Mouse (Mus musculus) liver, embryonic 14.5 days (tissue): Measurements from ENCODE around the gene Fut4. TPM values are rescaled to one million over a fixed set of nuclear protein-coding genes. Genes with fewer than 3 reads are reported as not detected.

ENCODE experiments used
- ATAC-seq: fragments of 200-750 bp; cut with Nextera tagmentation; 2 replicates; pipeline ENCODE4 v1.8.0; 2017; ENCODE audit warnings: moderate number of reproducible peaks, mild to moderate bottlenecking, moderate library complexity; ENCODE audit not compliant: insufficient read depth
- DNase-seq, 3 experiments: peaks; one replicate each; pipeline ENCODE4 v3.0.0-alpha.2; 2012 to 2013; ENCODE audit warnings: low read depth in 3 of 3, low spot score in 3 of 3
- H3K27ac ChIP-seq: fragments of 300-500 bp; sonication (generic); 2 replicates; pipeline ENCODE4 v1.5.1; 2014; ENCODE audit warnings: moderate library complexity, mild to moderate bottlenecking, control low read depth, inconsistent platforms
- H3K27me3 ChIP-seq: fragments of 300-500 bp; sonication (generic); 2 replicates; pipeline ENCODE4 v1.6.1; 2014; ENCODE audit warnings: mild to moderate bottlenecking, low read length, moderate library complexity; ENCODE audit not compliant: control insufficient read depth, insufficient read depth
- H3K36me3 ChIP-seq: fragments of 300-500 bp; sonication (generic); replicated peaks from 2 replicates; pipeline ENCODE4 v1.6.1; 2014; ENCODE audit warnings: low read depth; ENCODE audit not compliant: control insufficient read depth, insufficient read depth
- H3K4me1 ChIP-seq, 2 experiments: fragments of 200-500 bp in 1 of 2; fragments of 300-500 bp in 1 of 2; sonication (generic) in 1 of 2; replicated peaks; 2 replicates each; pipeline ENCODE4 v1.6.1; 2012 to 2014; ENCODE audit warnings: antibody characterized with exemption in 1 of 2, inconsistent platforms in 1 of 2, low read length in 1 of 2; ENCODE audit not compliant: control insufficient read depth in 2 of 2, insufficient read depth in 2 of 2
- H3K4me2 ChIP-seq: fragments of 300-500 bp; sonication (generic); 2 replicates; pipeline ENCODE4 v1.6.1; 2014; ENCODE audit warnings: low read depth, mild to moderate bottlenecking, control low read depth, moderate library complexity
- H3K4me3 ChIP-seq, 2 experiments: fragments of 200-500 bp in 1 of 2; fragments of 300-500 bp in 1 of 2; sonication (generic) in 1 of 2; 2 replicates each; pipeline ENCODE4 v1.5.1; 2012 to 2014; ENCODE audit warnings: low read depth in 2 of 2, low read length in 2 of 2, mild to moderate bottlenecking in 2 of 2, control low read depth in 1 of 2, inconsistent platforms in 1 of 2, moderate library complexity in 1 of 2; ENCODE audit not compliant: insufficient read depth in 1 of 2
- H3K9ac ChIP-seq: fragments of 300-500 bp; sonication (generic); replicated peaks from 2 replicates; pipeline ENCODE4 v1.6.1; 2014; ENCODE audit warnings: mild to moderate bottlenecking, control low read depth, moderate library complexity
- H3K9me3 ChIP-seq: fragments of 300-500 bp; sonication (generic); 2 replicates; pipeline ENCODE4 v1.6.1; 2016; ENCODE audit warnings: low read length, mixed read lengths; ENCODE audit not compliant: control insufficient read depth
- CTCF ChIP-seq: IDR thresholded peaks from 2 replicates; pipeline ENCODE4 v1.5.1; 2016; ENCODE audit warnings: antibody characterized with exemption, low read depth, control low read depth
- EP300 ChIP-seq: IDR thresholded peaks from 2 replicates; pipeline ENCODE4 v1.6.1; 2016; ENCODE audit warnings: antibody characterized with exemption, low read depth
- WGBS: fragments of 180-500 bp; shearing (Covaris S2); extraction: QIAGEN DNeasy Blood & Tissue Kit; methylation state at CpG from one replicate; pipeline ENCODE4 v1.1.7; 2014; ENCODE audit not compliant: insufficient replicate concordance; 5-methylcytosine and 5-hydroxymethylcytosine counted together
- polyA plus RNA-seq, 2 experiments: library from polyadenylated mRNA; depleted of rRNA in 1 of 2; stranded (reverse) in 1 of 2; unstranded in 1 of 2; fragments of >200 nt; fragmentation: Nextera tagmentation in 1 of 2; extraction: Ambion mirVana in 1 of 2; gene quantifications; 2 replicates each; pipeline versions ENCODE4 v1.2.1 to v1.2.3; 2012 to 2014

The Fut4 gene
- polyA plus RNA-seq, 2 experiments = 0.37 to 0.39 TPM

DNA sequence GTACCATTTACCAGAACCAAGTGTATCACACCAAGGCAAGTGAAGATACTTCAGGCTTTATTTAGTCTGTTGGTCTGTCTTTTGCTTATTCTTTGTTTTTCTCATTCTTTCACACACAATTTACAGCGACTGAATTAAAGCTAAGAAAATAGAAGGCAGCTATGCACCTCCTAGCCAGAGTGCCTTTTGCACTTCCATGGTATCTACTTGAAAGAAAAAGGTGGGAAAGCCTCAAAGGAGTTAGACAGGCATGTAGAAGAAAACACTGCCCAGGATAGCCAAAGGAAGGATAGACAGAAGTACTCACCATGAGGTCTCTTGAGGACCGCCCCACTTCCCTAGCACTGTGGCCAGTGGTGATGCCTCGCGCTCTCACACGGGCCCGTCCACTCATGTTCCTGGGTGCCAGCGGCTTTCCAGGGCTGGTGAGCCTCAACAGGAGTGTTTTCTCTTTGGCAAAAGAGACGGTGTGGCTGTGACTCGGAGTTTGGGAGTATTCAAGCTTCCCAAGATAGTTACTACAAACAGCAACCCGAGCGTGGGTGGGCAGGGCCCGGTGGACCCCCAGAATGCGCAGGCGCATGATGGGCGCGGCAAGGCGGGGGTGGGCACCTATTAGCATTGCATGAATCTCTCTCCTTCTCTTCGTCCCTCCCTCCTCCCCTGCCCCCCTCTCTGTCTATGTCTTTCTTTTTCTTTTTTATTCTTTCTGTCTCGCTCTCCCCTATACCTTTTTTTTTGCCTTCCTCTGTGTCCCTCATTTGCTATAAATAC lies 11.9 kb downstream of the Fut4 start, which contains the start of gene Piwil4:
TSS of gene Piwil4 (minus strand) at position 583 of the 774 bp plus-strand sequence.
- no peaks in the 10 kb centered on the region for H3K9me3 ChIP-seq
- no peak within 1 kb of the TSS for H3K9ac ChIP-seq
- H3K27ac ChIP-seq = no peak within 1 kb of the TSS
- H3K4me3 ChIP-seq = no peak within 1 kb of the TSS
- H3K36me3 ChIP-seq = no peaks in the 10 kb centered on the region
- H3K4me2 ChIP-seq = no peak within 1 kb of the TSS
- TF ChIP-seq CTCF (no peak), EP300 (no peak)
- no peaks in the 10 kb centered on the region for H3K4me1 ChIP-seq
- 71% methylated on average over 19 of the region's 19 CpGs for WGBS
- DNase-seq = no peak
- ATAC-seq = no peak
- no peaks in the 10 kb centered on the region for H3K27me3 ChIP-seq

DNA sequence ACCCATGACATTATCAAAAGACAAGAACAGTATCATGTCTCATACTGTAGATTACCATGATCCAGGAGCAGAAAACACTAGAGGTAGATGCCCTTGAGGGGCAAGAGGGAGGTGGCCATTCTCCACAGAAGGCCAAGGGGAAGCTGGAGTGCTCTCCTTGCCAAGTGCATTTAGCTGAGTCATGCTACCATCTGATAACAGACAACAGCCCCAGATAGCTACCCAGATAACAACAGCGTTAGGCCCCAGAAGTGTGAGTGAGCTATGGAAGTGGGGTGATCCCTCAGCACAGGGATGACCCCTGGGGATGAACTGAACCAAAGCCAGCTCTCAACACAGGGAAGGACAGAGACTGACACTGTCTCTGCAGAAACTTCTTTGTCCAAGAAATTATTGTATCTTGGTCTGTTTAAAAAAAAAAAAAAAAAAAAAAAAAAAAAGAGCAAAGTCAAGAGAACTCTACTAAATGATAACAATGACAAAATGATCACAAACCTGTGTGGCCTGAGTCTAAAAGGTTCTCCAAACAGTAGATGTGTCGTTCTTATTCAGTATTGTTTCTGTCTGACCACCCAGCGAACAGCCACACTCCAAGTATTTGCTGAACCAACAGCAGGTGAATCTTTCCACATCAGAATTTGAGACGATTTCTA lies 12.6 kb downstream of the Fut4 start:
- no peak for ATAC-seq
- WGBS = 47% methylated on average over 4 of the region's 4 CpGs
- H3K4me3 ChIP-seq = no peak overlapping the region
- no peak overlapping the region for H3K9ac ChIP-seq
- no peaks in the 10 kb centered on the region for H3K27me3 ChIP-seq
- no peak for DNase-seq
- no peaks in the 10 kb centered on the region for H3K36me3 ChIP-seq
- H3K4me2 ChIP-seq = no peak overlapping the region
- no peak overlapping the region for H3K27ac ChIP-seq
- H3K9me3 ChIP-seq = no peaks in the 10 kb centered on the region
- TF ChIP-seq EP300 (no peak), CTCF (no peak)
- H3K4me1 ChIP-seq = no peaks in the 10 kb centered on the region

DNA sequence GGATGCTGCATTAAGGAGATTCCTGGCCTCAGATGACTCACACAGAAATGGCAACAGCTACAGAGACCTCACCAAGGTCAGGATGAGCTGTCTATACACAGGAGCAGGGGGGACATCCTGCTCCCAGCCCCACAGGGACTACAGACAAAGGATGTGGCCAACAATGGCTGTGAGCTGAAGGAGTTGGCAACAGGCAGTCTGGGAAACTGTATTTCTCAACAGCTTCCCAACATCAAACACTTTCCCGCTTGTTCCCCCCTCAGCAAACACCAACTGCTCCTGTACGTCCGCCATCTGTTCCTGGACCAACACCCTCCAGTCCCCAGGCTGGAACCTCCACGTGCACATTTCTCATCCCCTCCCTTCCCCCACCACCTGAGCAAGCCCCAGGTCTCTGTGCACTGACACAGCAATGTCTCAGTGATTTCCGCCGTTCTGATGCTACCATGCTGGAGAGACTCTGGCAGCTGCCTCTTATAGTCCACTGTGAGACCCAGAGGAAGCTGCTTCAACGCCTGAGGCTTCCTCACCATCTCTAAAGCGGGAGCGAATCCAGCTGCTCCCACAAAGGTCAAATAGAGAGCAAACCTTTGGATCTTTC lies 21.2 kb downstream of the Fut4 start:
- no peaks in the 10 kb centered on the region; a peak in 1 of 4 replicates for H3K4me1 ChIP-seq
- no peak for TF ChIP-seq EP300
- TF ChIP-seq CTCF = no peak
- no peaks in the 10 kb centered on the region for H3K27me3 ChIP-seq
- H3K4me2 ChIP-seq = no peak overlapping the region
- 46% methylated on average over 9 of the region's 9 CpGs for WGBS
- no peak overlapping the region for H3K27ac ChIP-seq
- no peak for ATAC-seq
- no peaks in the 10 kb centered on the region for H3K9me3 ChIP-seq
- no peak overlapping the region for H3K9ac ChIP-seq
- no peak for DNase-seq
- no peak overlapping the region for H3K4me3 ChIP-seq
- H3K36me3 ChIP-seq = no peaks in the 10 kb centered on the region

DNA sequence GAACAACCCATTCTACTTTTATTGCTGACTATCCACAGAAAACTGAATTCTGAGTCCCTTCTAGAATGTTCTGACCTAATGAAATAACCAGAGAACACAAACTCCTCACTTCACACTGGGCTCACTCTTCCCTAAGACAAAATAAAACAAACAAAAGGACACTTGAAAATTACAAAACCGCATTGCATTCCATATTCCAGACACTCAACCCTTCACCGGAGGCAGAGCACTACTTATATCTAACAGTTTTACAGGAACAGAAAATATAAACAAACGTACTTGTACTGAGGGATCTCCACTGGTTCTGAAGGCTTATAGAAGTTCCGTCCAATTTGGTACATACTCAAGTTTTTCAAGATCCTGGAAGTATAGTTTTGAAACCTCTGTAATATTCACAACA lies 23.8 kb downstream of the Fut4 start:
- no peak for DNase-seq
- no peak for ATAC-seq
- no peak for TF ChIP-seq CTCF
- TF ChIP-seq EP300 = no peak
- H3K9ac ChIP-seq = no peak overlapping the region
- WGBS = 58% methylated on average over 4 of the region's 4 CpGs
- no peak overlapping the region for H3K27ac ChIP-seq
- no peaks in the 10 kb centered on the region for H3K36me3 ChIP-seq
- H3K4me1 ChIP-seq = peaks cover 0 to 2% of the 10 kb centered on the region in 2 experiments; a peak in 1 of 4 replicates
- no peaks in the 10 kb centered on the region for H3K27me3 ChIP-seq
- H3K4me2 ChIP-seq = no peak overlapping the region
- H3K9me3 ChIP-seq = no peaks in the 10 kb centered on the region
- no peak overlapping the region for H3K4me3 ChIP-seq

DNA sequence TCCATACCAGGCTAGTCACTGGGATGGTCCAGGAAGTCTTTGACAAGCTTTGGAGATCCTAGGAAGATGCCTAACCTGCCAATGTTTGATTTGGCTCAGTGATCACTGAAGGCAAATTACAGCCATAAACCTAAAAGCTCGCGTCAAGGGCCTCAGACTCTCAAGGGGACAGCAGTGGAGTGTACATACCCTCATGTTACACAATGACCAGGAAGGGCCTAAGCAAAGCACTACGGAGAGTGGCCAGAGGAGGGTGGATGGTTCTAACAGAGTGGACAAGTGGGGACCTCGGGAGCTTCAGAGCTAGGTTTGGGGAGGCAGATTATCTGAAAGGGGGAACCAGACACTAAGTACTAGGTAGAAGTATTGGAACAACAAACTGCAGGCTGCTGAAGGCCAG lies 25.6 kb downstream of the Fut4 start:
- Histone ChIP-seq H3K27ac (no peak overlapping the region), H3K9ac (no peak overlapping the region), H3K4me1 (peaks cover 0 to 2% of the 10 kb centered on the region in 2 experiments; a peak in 1 of 4 replicates), H3K4me3 (no peak overlapping the region), H3K27me3 (no peaks in the 10 kb centered on the region), H3K36me3 (no peaks in the 10 kb centered on the region), H3K4me2 (no peak overlapping the region), H3K9me3 (no peaks in the 10 kb centered on the region)
- DNase-seq = no peak
- ATAC-seq = no peak
- WGBS = 45% methylated on average over 4 of the region's 4 CpGs
- TF ChIP-seq CTCF (no peak), EP300 (no peak)
